Comparison of ENCODE assay signal across 24 mouse cellular contexts in the genomic region with DNA sequence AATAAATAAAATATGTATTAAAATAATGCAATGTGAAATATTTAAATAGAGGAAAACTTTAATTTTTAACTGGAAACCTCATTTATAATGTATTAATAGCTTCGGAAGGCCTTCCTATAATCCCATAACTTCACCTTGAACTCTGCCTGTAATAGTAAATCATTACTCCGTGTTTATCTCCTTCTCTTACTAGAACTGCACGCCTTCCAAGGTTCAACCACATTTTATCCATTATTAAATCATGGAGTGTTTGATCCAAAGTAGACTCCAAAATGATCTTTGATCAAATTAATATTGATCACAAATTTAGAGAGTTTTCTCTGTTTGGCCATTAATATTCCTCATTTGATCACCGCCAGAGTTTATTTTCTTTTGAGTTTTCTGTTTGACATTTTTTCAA.
"Had no signal": no experiment of that assay in that cellular context is flagged by ENCODE, and none has a peak within 500 bp of the region (broad histone marks: within the 10 kb centered on the region; RNA-seq: fewer than 3 reads in every experiment).

No protein-coding gene starts in this region.

- H3K9ac ChIP-seq: heart, embryonic 12.5 days; hindbrain, embryonic 12.5 days; hindbrain, embryonic 14.5 days; intestine, embryonic 15.5 days; limb, embryonic 12.5 days; liver, embryonic 13.5 days; liver, embryonic 15.5 days; liver, postnatal 0 days had no signal

- ATAC-seq: hindbrain, embryonic 16.5 days; inflammation-experienced regulatory T-cells, adult 6 months; liver, postnatal 0 days had no signal

- H3K27me3 ChIP-seq: hindbrain, embryonic 12.5 days; intestine, embryonic 15.5 days; limb, embryonic 12.5 days; liver, embryonic 13.5 days; liver, embryonic 15.5 days had no signal

- H3K4me1 ChIP-seq: hindbrain, embryonic 12.5 days; liver, embryonic 13.5 days; liver, embryonic 15.5 days had no signal

- DNase-seq: gastrocnemius, adult 2 months; gastrocnemius, postnatal 10 days; gastrocnemius, postnatal 25 days; heart, adult 18-20 months; heart, postnatal 10 days; heart, postnatal 4 days; kidney, postnatal 14 days; kidney, postnatal 4 days; liver; liver, embryonic 13.5 days; liver, postnatal 0 days had no signal

- H3K36me3 ChIP-seq: heart, embryonic 10.5 days; heart, embryonic 12.5 days; hindbrain, embryonic 10.5 days; hindbrain, embryonic 12.5 days; intestine, embryonic 15.5 days; limb, embryonic 10.5 days; limb, embryonic 12.5 days; liver, embryonic 13.5 days; liver, embryonic 15.5 days had no signal

- H3K9me3 ChIP-seq: heart, embryonic 10.5 days; heart, embryonic 12.5 days; hindbrain, embryonic 10.5 days; hindbrain, embryonic 12.5 days; intestine, embryonic 15.5 days; limb, embryonic 10.5 days; limb, embryonic 12.5 days; liver, embryonic 13.5 days; liver, embryonic 15.5 days had no signal

- H3K4me2 ChIP-seq: heart, embryonic 12.5 days; hindbrain, embryonic 12.5 days; hindbrain, embryonic 14.5 days; intestine, embryonic 15.5 days; limb, embryonic 12.5 days; liver, embryonic 13.5 days; liver, embryonic 15.5 days had no signal

- H3K27ac ChIP-seq: gastrocnemius, adult 2 months; heart, embryonic 10.5 days; hindbrain, embryonic 10.5 days; hindbrain, embryonic 12.5 days; hindbrain, embryonic 14.5 days; intestine, embryonic 15.5 days; layer of hippocampus, adult 2 months; left cerebral cortex, adult 2 months; limb, embryonic 10.5 days; limb, embryonic 12.5 days; liver, embryonic 13.5 days had no signal

- H3K4me3 ChIP-seq: gastrocnemius, adult 2 months; heart, embryonic 10.5 days; heart, embryonic 12.5 days; hindbrain, embryonic 10.5 days; hindbrain, embryonic 12.5 days; intestine, embryonic 15.5 days; layer of hippocampus, adult 2 months; left cerebral cortex, adult 2 months; limb, embryonic 10.5 days; limb, embryonic 12.5 days; liver, embryonic 13.5 days; liver, embryonic 15.5 days had no signal
